Mouse (Mus musculus) lung, embryonic 14.5 days (tissue): Measurements from ENCODE around the gene P3h3. TPM values are rescaled to one million over a fixed set of nuclear protein-coding genes. Genes with fewer than 3 reads are reported as not detected.

Source experiments
- ATAC-seq: fragments of 200-750 bp; cut with Nextera tagmentation; 2 replicates; pipeline ENCODE4 v1.8.0; 2017; ENCODE audit warnings: mild to moderate bottlenecking, moderate TSS enrichment, moderate library complexity; ENCODE audit not compliant: insufficient read depth
- DNase-seq: peaks from one replicate; pipeline ENCODE4 v3.0.0-alpha.2; 2015
- H3K27ac ChIP-seq: fragments of 300-500 bp; sonication (generic); 2 replicates; pipeline ENCODE4 v1.5.1; 2014; ENCODE audit warnings: low read depth, mild to moderate bottlenecking, moderate library complexity
- H3K27me3 ChIP-seq: fragments of 300-500 bp; sonication (generic); 2 replicates; pipeline ENCODE4 v1.6.1; 2014; ENCODE audit warnings: low read length, control low read depth; ENCODE audit not compliant: insufficient read depth
- H3K36me3 ChIP-seq: fragments of 300-500 bp; sonication (generic); 2 replicates; pipeline ENCODE4 v1.6.1; 2014; ENCODE audit warnings: control low read depth; ENCODE audit not compliant: insufficient read depth
- H3K4me1 ChIP-seq: fragments of 300-500 bp; sonication (generic); 2 replicates; pipeline ENCODE4 v1.6.1; 2014; ENCODE audit warnings: antibody characterized with exemption, control low read depth; ENCODE audit not compliant: insufficient read depth
- H3K4me2 ChIP-seq: fragments of 300-500 bp; sonication (generic); 2 replicates; pipeline ENCODE4 v1.6.1; 2014; ENCODE audit warnings: mild to moderate bottlenecking
- H3K4me3 ChIP-seq: fragments of 300-500 bp; sonication (generic); 2 replicates; pipeline ENCODE4 v1.5.1; 2014; ENCODE audit warnings: low read depth, low read length
- H3K9ac ChIP-seq: fragments of 300-500 bp; sonication (generic); 2 replicates; pipeline ENCODE4 v1.6.1; 2014
- H3K9me3 ChIP-seq: fragments of 300-500 bp; sonication (generic); 2 replicates; pipeline ENCODE4 v1.6.1; 2016; ENCODE audit warnings: low read depth, low read length, control low read depth
- CTCF ChIP-seq: IDR thresholded peaks from 2 replicates; pipeline ENCODE4 v1.5.1; 2016; ENCODE audit warnings: antibody characterized with exemption, low read depth
- WGBS: fragments of 180-500 bp; shearing (Covaris S2); extraction: QIAGEN DNeasy Blood & Tissue Kit; methylation state at CpG from one replicate; pipeline ENCODE4 v1.1.7; 2014; 5-methylcytosine and 5-hydroxymethylcytosine counted together
- polyA plus RNA-seq: library from polyadenylated mRNA; unstranded; fragments of >200 nt; fragmentation: Nextera tagmentation; extraction: Ambion mirVana; gene quantifications from 2 replicates; pipeline ENCODE4 v1.2.1, GENCODE M21; 2014

P3h3 gene
- polyA plus RNA-seq, 1 experiment from 2014 or later, result 34.3 TPM

- Histone ChIP-seq H3K36me3 (peaks cover 75% of the 10 kb centered on the region), H3K4me1 (peaks cover 8% of the 10 kb centered on the region), H3K9me3 (no peaks in the 10 kb centered on the region), H3K4me2 (no peak overlapping the region), H3K4me3 (no peak overlapping the region), H3K27ac (no peak overlapping the region), H3K27me3 (no peaks in the 10 kb centered on the region), H3K9ac (no peak overlapping the region)
- 92% methylated on average over 8 of the region's 8 CpGs for WGBS
- TF ChIP-seq CTCF, result no peak
- no peak for ATAC-seq
- DNase-seq, result no peak
Measured at GRCm38 (mm10) chr6:124817563-124817962, 40.0 kb downstream of the P3h3 start.

DNA sequence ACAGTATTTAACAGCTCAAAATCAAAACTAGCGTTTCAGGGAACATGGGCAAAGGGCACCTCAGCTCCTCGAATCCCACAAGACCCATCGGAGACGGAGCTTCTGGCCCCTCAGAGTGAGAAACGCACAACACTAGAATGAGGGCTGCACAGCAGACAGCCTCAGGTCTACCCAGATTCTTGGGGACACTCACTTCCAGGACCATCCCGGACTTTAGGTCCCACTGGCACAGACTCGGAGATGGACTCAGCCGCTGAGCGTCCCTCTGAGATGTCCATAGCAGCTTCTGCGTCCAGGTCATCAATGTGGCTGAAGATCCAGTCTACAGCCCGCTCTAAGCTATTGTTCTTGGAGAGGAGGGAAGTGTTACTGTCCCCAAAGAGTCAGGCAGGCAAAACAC, 40.4 kb downstream of the P3h3 start:
- ATAC-seq (no peak), DNase-seq (no peak)
- peaks cover 12% of the 10 kb centered on the region for H3K4me1 ChIP-seq
- no peak overlapping the region for H3K4me3 ChIP-seq
- 94% methylated on average over 11 of the region's 11 CpGs for WGBS
- no peak overlapping the region for H3K4me2 ChIP-seq
- no peaks in the 10 kb centered on the region for H3K27me3 ChIP-seq
- peaks cover 75% of the 10 kb centered on the region for H3K36me3 ChIP-seq
- no peak overlapping the region for H3K27ac ChIP-seq
- TF ChIP-seq CTCF, result no peak
- H3K9ac ChIP-seq, result no peak overlapping the region
- H3K9me3 ChIP-seq, result no peaks in the 10 kb centered on the region

GRCm38 (mm10) chr6:124816611-124817010, 40.9 kb downstream of the P3h3 start:
- 80% methylated on average over 4 of the region's 4 CpGs for WGBS
- ATAC-seq (no peak), DNase-seq (no peak)
- Histone ChIP-seq H3K27me3 (no peaks in the 10 kb centered on the region), H3K27ac (no peak overlapping the region), H3K9ac (no peak overlapping the region), H3K4me2 (no peak overlapping the region), H3K36me3 (peaks cover 75% of the 10 kb centered on the region), H3K4me1 (peaks cover 15% of the 10 kb centered on the region), H3K9me3 (no peaks in the 10 kb centered on the region), H3K4me3 (no peak overlapping the region)
- no peak for TF ChIP-seq CTCF

DNA sequence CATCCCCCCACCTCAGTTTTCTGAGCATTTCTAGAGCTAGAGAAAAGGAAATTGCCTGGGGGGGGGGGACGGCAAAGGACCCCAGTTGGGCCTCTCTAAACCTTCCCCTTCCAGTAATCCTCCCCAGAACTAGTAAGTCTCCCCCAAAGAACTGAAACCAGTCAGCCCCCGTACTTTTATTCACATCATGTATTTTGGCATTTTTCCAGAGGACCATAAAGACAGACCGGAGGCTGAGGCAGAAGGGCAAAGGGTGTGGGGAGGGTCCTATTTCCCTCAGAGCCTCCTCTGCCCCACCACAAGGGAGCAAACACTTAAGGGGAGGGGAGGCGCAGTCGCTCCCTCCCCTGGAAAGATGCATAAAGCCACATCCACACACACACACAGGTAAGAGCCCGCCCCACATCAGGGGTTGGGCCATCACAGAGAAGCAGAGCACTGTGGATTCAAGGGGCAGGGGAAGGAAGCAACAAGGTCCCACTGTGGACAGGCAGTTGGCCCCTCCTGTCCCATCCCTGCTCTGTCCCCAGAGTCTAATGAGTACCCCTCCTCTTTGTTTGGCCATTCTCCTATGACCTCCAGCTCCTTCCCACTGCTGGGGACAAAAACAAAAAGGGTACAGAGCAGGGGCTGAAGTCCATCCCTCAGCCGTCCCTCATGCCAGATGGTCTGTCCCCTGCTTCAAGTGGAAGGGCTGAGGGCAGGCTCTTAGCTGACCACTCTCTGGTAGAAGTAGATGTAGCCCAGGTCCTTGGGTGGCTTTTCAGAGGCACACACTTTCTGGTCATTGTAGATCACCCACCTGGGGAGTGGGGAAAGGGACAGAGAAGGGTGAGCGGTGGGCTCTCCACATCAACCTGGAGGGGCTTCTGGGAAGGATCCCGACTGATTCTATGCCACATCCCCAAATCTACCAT, 42.4 kb downstream of the P3h3 start:
- H3K4me3 ChIP-seq, result no peak overlapping the region
- DNase-seq, result peak; percentile 55
- H3K27me3 ChIP-seq, result no peaks in the 10 kb centered on the region
- no peak overlapping the region for H3K9ac ChIP-seq
- WGBS, result 57% methylated on average over 9 of the region's 9 CpGs
- H3K4me1 ChIP-seq, result peaks cover 15% of the 10 kb centered on the region
- H3K4me2 ChIP-seq, result peak overlapping the region; percentile 64; the same call in 1 of the 2 replicates
- no peak overlapping the region for H3K27ac ChIP-seq
- no peak for ATAC-seq
- no peaks in the 10 kb centered on the region for H3K9me3 ChIP-seq
- peaks cover 74% of the 10 kb centered on the region for H3K36me3 ChIP-seq
- no peak for TF ChIP-seq CTCF

DNA sequence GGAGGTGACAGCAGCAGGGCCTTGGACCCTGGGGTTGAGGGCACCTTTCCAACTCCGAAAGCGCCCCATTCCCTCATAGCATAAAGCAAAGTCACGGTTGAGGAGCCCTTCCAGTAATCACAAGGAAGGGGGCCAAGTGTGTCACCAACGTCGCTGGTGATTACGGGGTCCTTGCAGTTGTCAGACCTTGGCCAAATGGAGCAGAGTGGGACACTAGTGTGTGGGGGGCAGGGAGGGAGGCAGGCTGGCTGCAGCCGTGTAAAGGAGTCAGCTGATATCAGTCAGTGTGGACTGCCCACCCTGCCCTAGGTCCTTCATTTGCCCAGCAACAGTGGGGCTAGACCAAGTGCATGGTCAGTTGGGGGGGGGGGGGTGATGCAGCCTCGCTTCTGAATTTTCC, 43.1 kb downstream of the P3h3 start:
- Histone ChIP-seq H3K4me2 (peak overlapping the region; percentile 64), H3K4me3 (peak overlapping the region; percentile 76), H3K4me1 (peaks cover 18% of the 10 kb centered on the region), H3K27me3 (no peaks in the 10 kb centered on the region), H3K9ac (peak overlapping the region; percentile 85; the same call in 1 of the 2 replicates), H3K36me3 (peaks cover 72% of the 10 kb centered on the region), H3K27ac (peak overlapping the region; percentile 26), H3K9me3 (no peaks in the 10 kb centered on the region)
- no peak for TF ChIP-seq CTCF
- ATAC-seq (peak; percentile 42), DNase-seq (no peak)
- 28% methylated on average over 8 of the region's 8 CpGs for WGBS

DNA sequence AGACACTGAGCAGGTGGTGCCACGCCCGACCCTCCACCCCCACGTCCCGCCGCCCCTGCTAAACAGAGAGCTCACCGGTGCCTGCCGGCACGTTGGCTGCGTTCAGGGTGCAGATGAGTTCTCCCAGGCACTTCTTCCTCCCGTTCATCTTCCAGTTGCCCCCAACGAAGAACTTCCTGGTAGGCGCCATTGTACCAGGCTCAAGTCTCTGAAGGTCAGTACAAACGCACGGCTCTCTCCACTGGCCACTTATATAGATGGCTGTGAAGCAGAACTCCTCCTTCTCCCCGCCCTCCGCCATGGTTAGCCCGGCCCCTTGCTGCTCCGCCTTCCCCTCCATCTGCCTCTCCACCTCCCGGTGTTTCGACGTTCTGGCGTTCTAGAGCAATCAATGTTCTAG, 43.6 kb downstream of the P3h3 start, which contains the start of gene Tpi1:
TSS of gene Tpi1 (minus strand) at position 364 of the 400 bp plus-strand sequence.
- H3K4me2 ChIP-seq, result peak within 1 kb of the TSS; percentile 64
- TF ChIP-seq CTCF, result no peak
- H3K27ac ChIP-seq, result peak within 1 kb of the TSS; percentile 96
- H3K4me1 ChIP-seq, result peaks cover 18% of the 10 kb centered on the region
- peak within 1 kb of the TSS; percentile 85 for H3K9ac ChIP-seq
- H3K36me3 ChIP-seq, result peaks cover 67% of the 10 kb centered on the region
- H3K27me3 ChIP-seq, result no peaks in the 10 kb centered on the region
- DNase-seq (peak; percentile 95), ATAC-seq (peak; percentile 89)
- peak within 1 kb of the TSS; percentile 76 for H3K4me3 ChIP-seq
- no peaks in the 10 kb centered on the region for H3K9me3 ChIP-seq
- WGBS, result 0% methylated on average over 22 of the region's 22 CpGs

- peaks cover 63% of the 10 kb centered on the region for H3K36me3 ChIP-seq
- WGBS, result under 1% methylated on average over 18 of the region's 18 CpGs
- peak overlapping the region; percentile 64 for H3K4me2 ChIP-seq
- DNase-seq (peak; percentile 89), ATAC-seq (peak; percentile 53)
- no peak for TF ChIP-seq CTCF
- peaks cover 18% of the 10 kb centered on the region for H3K4me1 ChIP-seq
- no peaks in the 10 kb centered on the region for H3K9me3 ChIP-seq
- H3K4me3 ChIP-seq, result peak overlapping the region; percentile 76
- no peaks in the 10 kb centered on the region for H3K27me3 ChIP-seq
- H3K9ac ChIP-seq, result peak overlapping the region; percentile 85
- peak overlapping the region; percentile 96 for H3K27ac ChIP-seq
Measured at GRCm38 (mm10) chr6:124813496-124813895, 44.1 kb downstream of the P3h3 start.
